Mouse (Mus musculus) layer of hippocampus, adult 9-10 months (tissue): ENCODE data around the gene Macrod1.

ENCODE experiments used
- DNase-seq: peaks from one replicate; pipeline ENCODE4 v3.0.0; 2022; ENCODE audit warnings: low spot score

The Macrod1 gene

GRCm38 (mm10) chr19:7240291-7240690 lies 183.7 kb downstream of the Macrod1 start:
- no peak for DNase-seq

- peak; percentile 70 for DNase-seq
Observed at GRCm38 (mm10) chr19:7240782-7241690, 184.4 kb downstream of the Macrod1 start, which contains the start of gene Naa40. Gene Naa40 (minus strand): TSS chr19:7241183.

GRCm38 (mm10) chr19:7246021-7246420 lies 189.4 kb downstream of the Macrod1 start:
- no peak for DNase-seq
